Mouse (Mus musculus) limb, embryonic 14.5 days (tissue): ENCODE data around the gene Herpud1. TPM values are rescaled to one million over a fixed set of nuclear protein-coding genes. Genes with fewer than 3 reads are reported as not detected.
"Not testable (repeated sequence)": the region's sequence is repeated elsewhere in the genome, so short reads cannot be mapped to it uniquely, and the experiment has no call there.

ENCODE experiments used
- ATAC-seq: fragments of 200-750 bp; cut with Nextera tagmentation; 2 replicates; pipeline ENCODE4 v1.8.0; 2017; ENCODE audit warnings: low read depth, moderate number of reproducible peaks, moderate TSS enrichment; ENCODE audit not compliant: low FRiP score
- DNase-seq: peaks from one replicate; pipeline ENCODE4 v3.0.0-alpha.2; 2015; ENCODE audit warnings: low spot score
- H3K27ac ChIP-seq: fragments of 300-500 bp; sonication (generic); replicated peaks from 2 replicates; pipeline ENCODE4 v1.5.1; 2014; ENCODE audit warnings: low read depth, mild to moderate bottlenecking, low read length, moderate library complexity, mixed read lengths
- H3K27me3 ChIP-seq: fragments of 300-500 bp; sonication (generic); 2 replicates; pipeline ENCODE4 v1.6.1; 2014; ENCODE audit warnings: low read length, mixed read lengths; ENCODE audit not compliant: control insufficient read depth, insufficient read depth
- H3K36me3 ChIP-seq: fragments of 300-500 bp; sonication (generic); 2 replicates; pipeline ENCODE4 v1.6.1; 2014; ENCODE audit warnings: mild to moderate bottlenecking, low read length, moderate library complexity, mixed read lengths; ENCODE audit not compliant: control insufficient read depth, insufficient read depth
- H3K4me1 ChIP-seq: fragments of 300-500 bp; sonication (generic); 2 replicates; pipeline ENCODE4 v1.6.1; 2014; ENCODE audit warnings: antibody characterized with exemption, low read length, mixed read lengths; ENCODE audit not compliant: control insufficient read depth, insufficient read depth
- H3K4me2 ChIP-seq: fragments of 300-500 bp; sonication (generic); replicated peaks from 2 replicates; pipeline ENCODE4 v1.6.1; 2014; ENCODE audit warnings: low read depth, mild to moderate bottlenecking, low read length, moderate library complexity; ENCODE audit not compliant: severe bottlenecking
- H3K4me3 ChIP-seq: fragments of 300-500 bp; sonication (generic); replicated peaks from 2 replicates; pipeline ENCODE4 v1.5.1; 2014; ENCODE audit warnings: low read length
- H3K9ac ChIP-seq: fragments of 300-500 bp; sonication (generic); 2 replicates; pipeline ENCODE4 v1.6.1; 2014; ENCODE audit warnings: mild to moderate bottlenecking, low read depth, low read length, moderate library complexity; ENCODE audit not compliant: severe bottlenecking
- H3K9me3 ChIP-seq: fragments of 300-500 bp; sonication (generic); 2 replicates; pipeline ENCODE4 v1.6.1; 2016; ENCODE audit warnings: low read length; ENCODE audit not compliant: control insufficient read depth
- POLR2A ChIP-seq: fragments of 200-500 bp; IDR thresholded peaks from 2 replicates; pipeline ENCODE4 v1.8.0; 2012; ENCODE audit warnings: inconsistent platforms, mild to moderate bottlenecking, moderate library complexity, borderline replicate concordance; ENCODE audit not compliant: insufficient read depth, insufficient read length; ENCODE audit errors: extremely low read depth
- WGBS: fragments of 180-500 bp; shearing (Covaris S2); extraction: QIAGEN DNeasy Blood & Tissue Kit; methylation state at CpG from one replicate; pipeline ENCODE4 v1.1.7; 2014; 5-methylcytosine and 5-hydroxymethylcytosine counted together
- polyA plus RNA-seq, 2 experiments: library from polyadenylated mRNA; depleted of rRNA in 1 of 2; stranded (reverse) in 1 of 2; unstranded in 1 of 2; fragments of >200 nt; fragmentation: Nextera tagmentation in 1 of 2; extraction: Ambion mirVana in 1 of 2; gene quantifications; 2 replicates each; pipeline versions ENCODE4 v1.2.1 to v1.2.3; 2012 to 2014

Herpud1 gene
- polyA plus RNA-seq, 2 experiments = 72.9 to 84.1 TPM

- Histone ChIP-seq H3K27ac (no peak overlapping the region), H3K9ac (no peak overlapping the region), H3K36me3 (peaks cover 56% of the 10 kb centered on the region), H3K4me1 (no peaks in the 10 kb centered on the region), H3K9me3 (no peaks in the 10 kb centered on the region), H3K27me3 (no peaks in the 10 kb centered on the region), H3K4me2 (no peak overlapping the region), H3K4me3 (no peak overlapping the region)
- no peak for DNase-seq
- no peak for TF ChIP-seq POLR2A
- ATAC-seq = no peak
- 86% methylated on average over 6 of the region's 6 CpGs for WGBS
Measured at GRCm38 (mm10) chr8:94395851-94396540, 9.8 kb downstream of the Herpud1 start.

GRCm38 (mm10) chr8:94396964-94397657, 10.9 kb downstream of the Herpud1 start:
- WGBS = 68% methylated on average over 11 of the region's 11 CpGs
- no peak for TF ChIP-seq POLR2A
- H3K27ac ChIP-seq = no peak overlapping the region
- no peaks in the 10 kb centered on the region for H3K4me1 ChIP-seq
- DNase-seq = peak; percentile 23
- 0 out of 2 replicates have a peak, but pooled peaks have one; percentile 41 for ATAC-seq
- H3K4me2 ChIP-seq = no peak overlapping the region
- H3K9me3 ChIP-seq = no peaks in the 10 kb centered on the region
- no peak overlapping the region for H3K9ac ChIP-seq
- H3K4me3 ChIP-seq = no peak overlapping the region
- no peaks in the 10 kb centered on the region for H3K27me3 ChIP-seq
- peaks cover 45% of the 10 kb centered on the region for H3K36me3 ChIP-seq

GRCm38 (mm10) chr8:94398587-94398986, 12.3 kb downstream of the Herpud1 start:
- no peak overlapping the region for H3K9ac ChIP-seq
- H3K4me2 ChIP-seq = no peak overlapping the region
- WGBS = 73% methylated on average over 6 of the region's 6 CpGs
- H3K27me3 ChIP-seq = no peaks in the 10 kb centered on the region
- no peaks in the 10 kb centered on the region for H3K9me3 ChIP-seq
- ATAC-seq (no peak), DNase-seq (no peak)
- H3K4me3 ChIP-seq = no peak overlapping the region
- no peaks in the 10 kb centered on the region for H3K4me1 ChIP-seq
- no peak for TF ChIP-seq POLR2A
- no peak overlapping the region for H3K27ac ChIP-seq
- H3K36me3 ChIP-seq = peaks cover 32% of the 10 kb centered on the region

DNA sequence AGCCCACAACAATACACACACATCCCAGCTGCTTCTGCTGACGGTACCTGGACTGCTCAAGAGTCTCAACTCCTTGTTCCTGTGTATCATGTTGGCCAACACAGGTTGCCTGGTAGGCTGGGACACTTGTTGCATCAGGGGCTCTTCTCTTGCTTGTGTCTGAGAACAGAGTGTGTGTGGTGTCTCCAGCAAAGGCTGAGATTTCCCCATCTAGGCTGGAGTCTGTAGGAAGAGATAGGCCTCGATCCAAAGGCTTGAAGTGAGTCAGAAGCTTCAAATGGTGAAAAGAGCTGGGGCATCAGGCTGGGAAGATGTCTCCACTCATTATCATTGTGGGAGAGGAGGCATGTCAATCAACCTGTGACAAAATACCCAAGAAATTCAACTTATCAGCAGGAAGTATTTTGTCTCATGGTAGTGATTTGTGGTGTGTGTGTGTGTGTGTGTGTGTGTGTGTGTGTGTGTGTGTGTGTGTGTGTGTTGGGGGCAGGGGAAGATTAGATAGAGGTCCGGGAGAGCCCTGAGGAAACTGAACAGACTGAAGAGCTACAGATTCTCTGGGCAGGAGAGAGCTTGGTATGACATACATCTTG, 13.2 kb downstream of the Herpud1 start:
- WGBS = 92% methylated on average over 3 of the region's 3 CpGs
- Histone ChIP-seq H3K9me3 (no peaks in the 10 kb centered on the region), H3K36me3 (peaks cover 23% of the 10 kb centered on the region), H3K4me3 (no peak overlapping the region), H3K4me1 (no peaks in the 10 kb centered on the region), H3K27me3 (no peaks in the 10 kb centered on the region), H3K27ac (no peak overlapping the region), H3K9ac (no peak overlapping the region), H3K4me2 (no peak overlapping the region)
- ATAC-seq = no peak
- DNase-seq = no peak
- no peak for TF ChIP-seq POLR2A

- not testable (repeated sequence) for ATAC-seq, H3K9ac ChIP-seq, H3K9me3 ChIP-seq, DNase-seq, H3K4me3 ChIP-seq, H3K4me1 ChIP-seq, H3K4me2 ChIP-seq, H3K27ac ChIP-seq, H3K27me3 ChIP-seq
- WGBS = 77% methylated on average over 2 of the region's 2 CpGs
- peaks cover 18% of the 10 kb centered on the region for H3K36me3 ChIP-seq
Measured at GRCm38 (mm10) chr8:94399957-94400356, 13.7 kb downstream of the Herpud1 start.
